In the genomic region with DNA sequence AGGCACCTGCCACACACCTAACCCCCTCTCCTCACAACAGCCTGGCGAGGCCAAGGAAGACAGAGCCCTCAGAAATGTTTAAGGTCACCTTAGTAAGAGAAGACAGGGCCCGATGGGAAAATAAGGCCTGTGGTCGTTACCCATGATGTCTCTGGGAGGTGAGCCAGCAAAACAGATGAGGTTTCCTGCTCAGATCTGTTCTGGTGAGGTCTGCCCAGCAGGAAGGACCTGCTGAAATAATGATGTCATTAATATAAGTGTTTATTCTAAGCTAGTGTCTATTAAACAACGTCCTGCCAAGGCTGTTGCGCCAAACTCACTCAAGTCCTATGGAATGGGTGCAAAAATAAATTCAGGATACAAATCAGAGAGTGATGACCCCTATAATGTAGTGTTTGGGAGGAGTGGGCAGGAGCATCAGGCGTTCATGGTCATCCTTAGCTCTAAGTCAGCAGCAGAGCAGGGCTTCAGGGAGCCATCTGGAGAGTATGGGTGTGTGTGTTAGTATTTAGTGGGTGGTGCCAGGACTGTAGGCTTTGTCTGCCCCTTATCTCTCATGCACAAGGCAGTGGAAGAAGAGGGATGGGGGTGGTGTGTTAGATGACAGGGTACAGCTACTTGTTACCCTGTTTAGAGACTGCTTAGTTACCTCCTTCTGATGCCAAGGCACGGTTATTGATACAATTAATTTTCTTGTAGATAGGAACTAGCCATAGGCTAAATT, we compare ENCODE assay signal across 11 mouse cellular contexts. TPM values are rescaled to one million over a fixed set of nuclear protein-coding genes. Genes with fewer than 3 reads are reported as not detected.
A peak's percentile ranks its signal among the peaks of the same experiment; 100 is the strongest.
DNase-seq lines count a peak whose midpoint lies in the region; ATAC-seq and TF ChIP-seq lines count a peak whose summit lies in the region.
"Had no signal": no experiment of that assay in that cellular context is flagged by ENCODE, and none has a peak within 500 bp of the region (broad histone marks: within the 10 kb centered on the region; RNA-seq: fewer than 3 reads in every experiment).

No protein-coding gene starts in this region.

- 64% methylated on average over 7 of the region's 7 CpGs for WGBS in heart, embryonic 14.5 days
- 80% methylated on average over 7 of the region's 7 CpGs for WGBS in hindbrain, embryonic 12.5 days

- H3K4me2 ChIP-seq in heart, embryonic 14.5 days (ENCODE audit: low read length): no peak overlapping the region
- no peak overlapping the region for H3K4me2 ChIP-seq in hindbrain, embryonic 12.5 days (replicated peaks)
- H3K4me2 ChIP-seq: neural tube, embryonic 12.5 days had no signal

- no peaks in the 10 kb centered on the region for H3K9me3 ChIP-seq in heart, embryonic 14.5 days (ENCODE audit: control insufficient read depth, low read length)
- H3K9me3 ChIP-seq in G1E (replicated peaks): no peaks in the 10 kb centered on the region
- no peaks in the 10 kb centered on the region for H3K9me3 ChIP-seq in hindbrain, embryonic 12.5 days (replicated peaks)
- H3K9me3 ChIP-seq: neural tube, embryonic 12.5 days had no signal

- TF ChIP-seq CTCF in G1E (IDR thresholded peaks at IDR 0.05; ENCODE audit: low read depth, low read length): no peak

- no peak overlapping the region for H3K27ac ChIP-seq in heart, embryonic 14.5 days (replicated peaks in 1 of 2; ENCODE audit: control insufficient read depth in 1 of 2, insufficient read depth in 1 of 2, low read depth in 2 of 2, low read length in 2 of 2)
- no peak overlapping the region for H3K27ac ChIP-seq in hindbrain, embryonic 12.5 days
- H3K27ac ChIP-seq: neural tube, embryonic 12.5 days had no signal

- peaks cover 21% of the 10 kb centered on the region in 2 experiments for H3K4me1 ChIP-seq in heart, embryonic 14.5 days (ENCODE audit: control insufficient read depth in 2 of 2, insufficient read depth in 2 of 2, low read length in 2 of 2)
- peaks cover 61% of the 10 kb centered on the region for H3K4me1 ChIP-seq in G1E (ENCODE audit: insufficient read depth, low read depth, low read length)
- H3K4me1 ChIP-seq in hindbrain, embryonic 12.5 days: no peaks in the 10 kb centered on the region
- H3K4me1 ChIP-seq: neural tube, embryonic 12.5 days had no signal

- no peaks in the 10 kb centered on the region for H3K36me3 ChIP-seq in heart, embryonic 14.5 days (ENCODE audit: control insufficient read depth, insufficient read depth, low read length)
- H3K36me3 ChIP-seq in G1E (replicated peaks): no peaks in the 10 kb centered on the region
- H3K36me3 ChIP-seq in hindbrain, embryonic 12.5 days: no peaks in the 10 kb centered on the region
- H3K36me3 ChIP-seq: neural tube, embryonic 12.5 days had no signal

- 0 out of 2 replicates have a peak, but pooled peaks have one; percentile 16 for ATAC-seq in heart, embryonic 14.5 days (ENCODE audit: insufficient number of reproducible peaks, insufficient read depth, low FRiP score, low read depth)
- ATAC-seq in G1E (ENCODE audit: extremely low read depth, insufficient number of reproducible peaks, low FRiP score, poor library complexity, severe bottlenecking): peak; percentile 97
- peak; percentile 82 for ATAC-seq in common myeloid progenitor, adult 5-6 weeks (replicated peaks; ENCODE audit: low read depth, poor library complexity, severe bottlenecking)
- ATAC-seq in hindbrain, embryonic 12.5 days (ENCODE audit: low FRiP score): no peak
- ATAC-seq: CD4-positive, CD25-positive, alpha-beta regulatory T cell, adult 4 months had no signal

- H3K27me3 ChIP-seq in heart, embryonic 14.5 days (ENCODE audit: control insufficient read depth, insufficient read depth, low read length): no peaks in the 10 kb centered on the region
- no peaks in the 10 kb centered on the region for H3K27me3 ChIP-seq in G1E (ENCODE audit: insufficient read depth, low read length)
- no peaks in the 10 kb centered on the region for H3K27me3 ChIP-seq in hindbrain, embryonic 12.5 days
- H3K27me3 ChIP-seq: neural tube, embryonic 12.5 days had no signal

- DNase-seq in heart, postnatal 4 days: no peak
- peak; percentile 76 for DNase-seq in G1E (ENCODE audit: low spot score)
- DNase-seq in lung, postnatal 10 days: peak; percentile 57
- DNase-seq in cerebellum, postnatal 36 days: no peak
- no peak for DNase-seq in retina, embryonic 14.5 days (ENCODE audit: low spot score)
- DNase-seq: gastrocnemius, postnatal 14 days had no signal

- H3K9ac ChIP-seq in heart, embryonic 14.5 days (ENCODE audit: low read length): no peak overlapping the region
- H3K9ac ChIP-seq in hindbrain, embryonic 12.5 days: no peak overlapping the region
- H3K9ac ChIP-seq: neural tube, embryonic 12.5 days had no signal

- no peak overlapping the region for H3K4me3 ChIP-seq in heart, embryonic 14.5 days (ENCODE audit: control insufficient read depth in 1 of 2, insufficient read depth in 1 of 2, low read depth in 1 of 2, low read length in 2 of 2)
- H3K4me3 ChIP-seq in G1E (ENCODE audit: low read depth, low read length): no peak overlapping the region
- H3K4me3 ChIP-seq in hindbrain, embryonic 12.5 days: no peak overlapping the region
- H3K4me3 ChIP-seq: neural tube, embryonic 12.5 days had no signal

RNA-seq across cellular contexts. Expression of a gene that starts 8.8 kb away (rescaled TPM):
- 24.7 and 27.6 TPM in 2 replicates for polyA plus RNA-seq in heart, embryonic 14.5 days (2014; fragmentation: Nextera tagmentation; extraction: Ambion mirVana)
- 10 to 100 TPM; 18.0 to 22.0 TPM for total RNA-seq in heart, postnatal 4 days (2021)
- 67.7 and 88.3 TPM in 2 replicates for total RNA-seq in G1E (2014; fragmentation: Nextera tagmentation)
- total RNA-seq in G1E (2017): 133 and 145 TPM in 2 replicates
- 5.7 and 12.1 TPM in 2 replicates for polyA plus RNA-seq in G1E (2012)
- 24.0 and 25.4 TPM in 2 replicates for total RNA-seq in common myeloid progenitor, adult 5-6 weeks (2017)
- 14.9 and 15.8 TPM in 2 replicates for polyA plus RNA-seq in hindbrain, embryonic 12.5 days (2016; fragmentation: Nextera tagmentation; extraction: Ambion mirVana)

RNA-seq across cellular contexts. Expression of a gene that starts 31.3 kb away (rescaled TPM):
- polyA plus RNA-seq in heart, embryonic 14.5 days (2014; fragmentation: Nextera tagmentation; extraction: Ambion mirVana): 5.7 and 6.5 TPM in 2 replicates
- total RNA-seq in heart, postnatal 4 days (2021): 1 to 10 TPM; 8.7 to 9.2 TPM
- total RNA-seq in G1E (2014; fragmentation: Nextera tagmentation) (not detected in 2 replicates), G1E (2017) (not detected in 2 replicates)
- not detected in 2 replicates for polyA plus RNA-seq in G1E (2012)
- not detected in 2 replicates for total RNA-seq in common myeloid progenitor, adult 5-6 weeks (2017)
- polyA plus RNA-seq in hindbrain, embryonic 12.5 days (2016; fragmentation: Nextera tagmentation; extraction: Ambion mirVana): 9.0 and 10.3 TPM in 2 replicates
- polyA plus RNA-seq: CD4-positive, CD25-positive, alpha-beta regulatory T cell, adult 4 months had no signal

Comparison
In these comparisons a context has a peak if more than half of its experiments do, and no peak if none do; other contexts are left out.
1. DNase-seq: peak in G1E (single experiment) and lung, postnatal 10 days (single experiment); none in heart, postnatal 4 days (single experiment), cerebellum, postnatal 36 days (0 of 2) and retina, embryonic 14.5 days (single experiment).